Mouse (Mus musculus) lung, postnatal 25 days (tissue): Measurements from ENCODE around the gene Pcdh19.
"Not testable (repeated sequence)": the region's sequence is repeated elsewhere in the genome, so short reads cannot be mapped to it uniquely, and the experiment has no call there.

ENCODE experiments used
- DNase-seq: peaks from one replicate; pipeline ENCODE4 v3.0.0; 2022; ENCODE audit warnings: low spot score

Gene Pcdh19

DNA sequence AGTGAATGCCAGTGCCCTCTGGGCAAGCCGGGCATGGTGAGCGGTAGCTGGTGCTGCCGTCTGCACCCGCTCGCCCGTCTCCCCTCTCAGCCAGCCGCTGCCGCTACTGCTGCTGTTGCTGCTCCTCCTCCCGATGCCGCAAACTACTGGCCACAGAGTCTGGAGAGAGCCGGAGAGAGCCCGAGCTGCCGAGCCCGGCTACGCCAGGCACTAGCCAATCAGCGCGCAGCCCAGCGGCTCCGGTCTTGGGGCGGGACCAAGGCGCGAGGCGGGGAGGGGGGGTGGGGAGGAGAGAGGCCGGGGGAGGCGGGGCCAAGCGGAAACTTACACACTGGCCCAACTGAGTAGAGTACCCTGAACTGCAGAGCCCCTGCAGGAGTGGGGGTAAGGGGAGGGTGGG, at the start of gene Pcdh19:
TSS of gene Pcdh19 (minus strand) at position 148 of the 400 bp plus-strand sequence.
- peak; percentile 68 for DNase-seq

DNA sequence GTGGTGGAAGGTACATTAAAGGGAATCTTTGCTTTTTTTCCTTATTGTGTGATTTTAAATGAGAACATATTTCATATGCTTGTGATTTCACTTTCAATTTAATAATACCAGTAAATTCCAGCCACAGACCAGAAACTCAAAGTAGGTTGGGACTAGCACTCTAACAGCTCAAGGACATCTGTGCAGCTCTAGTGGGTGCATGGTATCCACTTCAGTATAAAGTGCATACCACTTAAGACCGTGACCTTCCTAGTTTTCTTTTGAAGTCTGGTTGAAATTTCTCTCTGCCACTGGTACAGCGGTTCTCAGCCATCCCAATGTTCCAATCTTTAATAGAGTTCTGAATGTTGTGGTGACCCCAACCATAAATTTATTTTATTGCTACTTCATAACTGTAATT, 47.1 kb upstream of the Pcdh19 start:
- no peak for DNase-seq

DNA sequence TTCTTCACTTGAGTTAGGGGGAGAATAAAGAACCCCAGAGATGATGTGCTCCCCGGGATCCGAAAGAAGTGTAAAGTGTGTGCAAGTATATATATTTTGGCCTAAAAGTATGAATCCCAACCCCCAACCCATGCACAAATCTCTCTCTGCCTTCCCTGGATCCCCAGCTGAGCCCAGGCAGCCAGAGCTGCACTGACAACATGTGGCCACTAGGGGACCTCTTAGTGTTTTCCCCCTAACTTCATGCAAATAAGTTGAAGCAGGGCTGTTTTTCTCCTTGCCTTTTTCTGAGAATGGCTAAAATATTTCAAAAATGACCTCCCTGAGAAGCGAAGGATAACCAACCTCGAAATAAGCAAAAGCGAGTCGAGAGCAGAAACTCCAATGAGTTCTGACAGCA, 46.2 kb upstream of the Pcdh19 start:
- DNase-seq = peak; percentile 36

DNA sequence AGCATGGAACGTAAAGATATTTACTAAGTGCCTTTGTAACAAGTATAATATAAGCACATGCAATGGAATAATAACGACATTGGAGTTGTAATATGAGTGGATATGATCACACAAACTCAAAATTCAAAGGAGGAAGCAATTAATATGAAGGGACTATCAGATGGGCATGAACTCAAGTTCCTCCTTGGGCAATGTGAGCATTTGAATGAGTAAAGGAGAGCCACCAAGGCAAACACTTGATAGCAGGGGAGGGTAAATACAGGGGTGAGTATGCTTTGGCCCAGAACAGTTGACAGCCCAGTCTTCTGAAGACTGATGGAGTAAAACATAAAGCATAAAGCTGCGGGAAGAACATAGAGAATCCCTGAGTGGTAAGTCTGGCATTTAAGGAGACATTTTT, 32.7 kb upstream of the Pcdh19 start:
- DNase-seq = no peak

DNA sequence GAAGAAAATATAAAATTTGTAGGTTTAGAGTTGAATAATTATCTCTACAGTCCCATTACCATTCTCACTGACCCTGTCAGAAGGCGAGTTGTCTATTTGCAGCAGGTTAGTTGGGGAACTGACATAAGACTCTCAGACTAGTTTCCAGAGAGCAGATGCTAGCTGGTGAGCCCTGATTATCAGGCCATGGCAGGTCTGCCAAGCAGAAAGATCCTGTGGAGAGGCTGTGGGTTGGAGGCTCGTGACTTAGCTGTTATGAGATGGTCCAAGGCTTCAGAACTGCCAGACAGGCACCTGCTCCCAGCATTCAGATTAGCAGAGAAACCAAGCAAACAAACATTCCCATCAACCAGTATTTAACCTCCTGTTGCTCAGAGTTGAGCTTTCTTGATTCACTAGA, 21.8 kb upstream of the Pcdh19 start:
- no peak for DNase-seq

DNA sequence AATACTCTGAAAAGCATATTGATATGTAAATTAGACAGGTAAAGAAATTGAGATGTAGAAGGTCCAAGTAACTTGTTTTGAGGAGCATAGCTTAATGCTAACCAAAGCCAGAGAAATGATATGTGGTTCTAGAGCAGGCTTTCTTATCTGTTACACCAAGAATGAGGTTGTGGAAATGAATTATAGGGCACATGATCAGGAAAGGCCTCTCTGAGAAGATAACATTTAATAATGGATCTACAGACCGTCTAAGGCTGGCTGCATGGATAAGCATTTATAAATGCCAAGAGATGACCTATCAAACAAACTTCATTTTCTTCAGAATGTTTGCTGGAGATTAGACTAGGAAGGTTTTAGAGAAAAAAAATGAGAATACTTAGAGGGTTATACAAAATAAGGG, 14.1 kb upstream of the Pcdh19 start:
- no peak for DNase-seq

DNA sequence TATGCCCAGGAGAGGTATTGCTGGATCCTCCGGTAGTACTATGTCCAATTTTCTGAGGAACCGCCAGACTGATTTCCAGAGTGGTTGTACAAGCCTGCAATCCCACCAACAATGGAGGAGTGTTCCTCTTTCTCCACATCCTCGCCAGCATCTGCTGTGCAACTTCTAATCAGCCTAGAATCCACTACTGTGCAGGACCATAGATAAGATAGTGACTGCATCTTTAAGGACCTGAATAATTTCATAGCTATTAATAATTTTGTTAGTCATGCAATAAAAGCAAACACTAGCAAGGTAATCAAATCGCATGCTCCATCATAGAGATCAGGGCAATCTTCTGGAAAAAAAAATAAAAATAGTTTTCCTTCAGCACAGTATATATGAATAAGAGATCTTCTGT, 9.1 kb upstream of the Pcdh19 start:
- not testable (repeated sequence) for DNase-seq

DNA sequence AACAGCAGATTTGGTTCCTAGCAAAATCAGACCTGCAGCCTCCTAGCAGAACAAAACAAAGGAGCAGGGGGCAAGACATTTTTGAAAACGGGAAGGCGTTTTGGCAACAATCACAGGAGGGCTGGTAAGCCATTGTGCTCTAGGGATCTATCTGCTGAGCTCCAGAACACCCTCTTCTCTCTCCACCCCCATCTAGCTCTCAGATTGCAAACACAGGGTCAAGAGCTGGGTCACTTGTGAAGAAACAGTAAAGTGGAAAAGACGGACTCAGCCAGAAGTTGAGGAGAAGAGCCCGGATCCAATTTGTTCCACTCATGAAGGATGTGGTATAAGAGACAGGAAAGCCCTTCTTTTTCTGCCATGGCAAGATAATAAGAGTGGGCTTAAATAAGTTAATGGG, 7.7 kb upstream of the Pcdh19 start:
- DNase-seq = no peak

DNA sequence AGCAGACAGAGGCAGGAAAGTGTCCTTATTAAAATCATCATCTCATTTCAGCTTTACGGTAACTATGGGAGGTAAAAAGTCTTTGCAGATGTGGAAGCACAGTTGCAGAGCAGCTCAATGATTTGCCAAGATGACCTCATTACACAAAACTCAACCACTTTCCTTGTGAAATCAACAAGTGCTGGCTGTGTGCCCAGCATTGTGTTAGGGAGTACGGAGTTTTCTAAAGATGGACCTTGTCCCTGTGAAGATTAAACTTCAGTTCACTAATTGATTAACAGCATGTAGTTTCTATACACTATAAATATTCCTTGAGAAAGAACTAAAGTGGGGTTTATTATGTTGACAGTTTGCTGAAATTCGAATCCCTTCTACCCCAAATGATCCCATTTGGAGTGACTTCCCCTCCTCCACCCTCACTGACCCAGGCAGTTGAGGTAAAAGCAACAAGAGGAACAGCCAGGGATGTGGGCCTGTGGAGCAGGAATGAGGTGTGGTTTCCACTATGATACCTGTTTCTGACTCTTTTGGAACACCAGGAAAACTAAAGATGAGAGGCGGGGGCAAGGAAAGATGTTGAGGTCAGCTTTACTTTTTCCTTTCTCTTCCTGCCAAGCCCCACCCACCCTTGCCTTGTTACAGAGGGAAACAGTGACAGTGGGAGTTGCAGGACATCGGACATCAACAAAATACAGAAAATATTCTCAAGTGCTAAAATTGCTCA, 4.4 kb upstream of the Pcdh19 start:
- no peak for DNase-seq

DNA sequence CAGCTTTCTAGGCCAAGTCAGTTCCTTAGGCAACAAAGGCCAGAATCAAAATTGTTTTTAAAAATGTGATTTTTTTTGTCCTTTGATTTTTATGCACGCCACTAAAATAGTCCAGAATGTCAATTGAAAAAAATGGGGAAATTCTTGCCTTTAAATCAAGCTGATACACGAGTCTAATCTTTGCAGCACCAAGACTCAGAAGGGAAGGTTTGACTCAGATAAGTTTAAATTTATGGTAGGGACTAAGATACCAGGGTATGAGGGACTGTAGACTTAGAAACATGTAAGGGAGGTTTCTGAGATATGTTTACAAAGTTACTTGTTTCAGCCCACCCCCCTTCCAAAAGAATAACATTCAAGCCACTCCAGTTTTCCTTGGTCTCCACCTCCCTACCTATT, 3.6 kb upstream of the Pcdh19 start:
- DNase-seq = no peak

DNA sequence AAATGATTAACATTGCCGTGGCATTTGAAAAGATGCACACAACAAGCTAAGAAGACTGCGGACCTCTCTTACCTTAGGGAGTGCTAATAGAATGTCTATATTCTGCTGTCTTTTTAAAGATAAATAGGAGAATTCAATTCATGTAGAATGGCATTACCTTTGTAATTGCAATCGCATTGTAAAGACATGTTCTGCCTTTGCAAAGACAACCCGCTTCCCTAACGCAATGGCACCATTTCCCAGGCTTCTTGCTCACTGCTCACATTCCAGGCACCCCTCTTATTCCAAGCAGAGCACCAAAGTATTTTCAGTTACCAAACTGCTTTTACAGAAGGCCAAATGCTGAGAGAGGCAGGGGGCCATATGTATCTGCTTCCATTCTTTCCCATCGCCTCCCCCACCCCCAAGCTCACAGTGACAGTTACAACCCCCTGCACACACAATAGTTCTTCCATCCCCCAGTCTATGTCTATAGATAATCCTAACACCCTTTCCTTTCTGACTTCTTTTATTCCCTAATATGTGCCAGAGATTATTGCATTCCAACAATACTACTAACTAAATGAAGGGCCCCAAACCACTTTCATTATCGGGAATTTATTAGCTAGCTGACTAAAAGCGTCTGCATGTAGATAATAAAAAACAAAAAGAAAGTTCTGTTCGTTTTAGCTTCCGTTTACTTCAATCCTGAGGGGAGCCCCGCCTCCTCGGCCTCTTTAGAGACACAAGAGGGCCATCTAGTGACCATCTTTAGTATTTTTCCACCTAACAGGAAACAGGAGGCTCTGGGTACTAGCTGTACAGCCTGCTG, 3.0 kb upstream of the Pcdh19 start:
- DNase-seq = peak; percentile 69

DNA sequence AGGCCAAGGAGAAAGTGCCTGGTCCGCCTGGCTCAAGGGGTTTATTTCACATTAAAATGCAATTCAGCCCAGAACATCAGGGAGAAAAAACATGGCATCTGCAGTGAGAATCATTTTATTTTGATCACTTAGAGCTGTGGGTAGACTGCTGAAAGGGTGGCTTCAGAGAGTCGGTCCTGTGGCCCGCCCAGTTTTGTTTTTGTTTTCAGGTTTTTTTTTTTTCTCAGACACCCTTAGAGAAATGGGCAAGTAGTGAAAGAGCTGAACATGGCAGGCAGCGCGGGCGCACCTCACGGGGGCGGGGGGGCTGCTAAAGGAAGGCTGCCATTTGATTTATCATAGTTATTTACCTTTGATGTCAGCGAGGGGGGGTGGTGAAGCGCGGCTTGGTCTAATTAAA, 2.0 kb upstream of the Pcdh19 start:
- DNase-seq = no peak

DNA sequence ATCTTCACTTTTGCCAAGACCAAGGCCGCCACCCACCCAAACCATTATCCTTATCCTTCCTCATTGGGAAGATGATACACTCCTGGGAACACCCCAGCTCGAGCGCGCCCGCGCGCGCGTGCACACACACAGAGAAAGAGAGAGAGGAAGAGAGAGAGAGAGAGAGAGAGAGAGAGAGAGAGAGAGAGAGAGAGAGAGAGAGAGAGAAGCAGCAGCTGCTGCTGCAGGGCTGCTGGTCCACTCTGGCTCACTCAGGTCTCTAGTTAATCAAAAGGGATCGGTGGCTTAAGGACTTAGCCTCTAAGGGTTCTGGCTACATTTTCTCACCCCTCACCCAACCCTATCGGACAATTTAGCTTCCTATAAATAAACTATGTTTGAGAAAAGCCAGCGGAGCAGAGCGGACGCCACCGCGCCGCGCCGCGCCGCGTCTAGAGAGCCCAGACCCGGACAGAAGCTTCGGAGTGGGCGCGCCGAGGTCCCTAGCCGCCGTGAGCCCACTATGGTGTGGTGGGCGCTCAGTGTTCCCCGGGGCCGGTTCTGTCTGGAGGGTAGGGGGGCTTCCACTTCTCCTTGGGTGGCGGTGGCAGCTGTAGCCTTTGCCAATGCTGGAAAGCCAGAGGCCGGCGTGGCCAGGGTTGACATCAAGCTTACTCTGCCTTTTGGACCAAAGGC, 926 bp upstream of the Pcdh19 start:
- DNase-seq = no peak

DNA sequence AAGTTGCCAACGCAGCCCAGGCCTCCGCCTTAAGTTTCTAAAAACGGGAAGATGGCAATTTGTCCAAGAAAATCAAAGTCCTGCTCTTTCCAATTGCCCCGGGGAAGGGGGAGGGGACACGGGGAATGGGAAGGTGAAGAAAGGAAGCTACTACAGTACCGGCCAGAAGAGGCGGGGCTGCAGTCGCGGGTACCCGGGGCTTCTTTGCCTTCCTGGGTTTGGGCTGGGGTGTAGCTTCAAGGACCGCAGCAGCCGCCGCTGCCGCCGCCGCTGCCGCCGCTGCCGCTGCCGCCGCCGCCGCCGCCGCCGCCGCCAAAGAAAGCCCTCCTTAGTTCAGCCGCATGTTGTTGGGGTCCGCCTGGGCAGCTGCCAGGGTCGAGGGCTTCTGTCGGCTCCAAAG, 631 bp downstream of the Pcdh19 start:
- no peak for DNase-seq

DNA sequence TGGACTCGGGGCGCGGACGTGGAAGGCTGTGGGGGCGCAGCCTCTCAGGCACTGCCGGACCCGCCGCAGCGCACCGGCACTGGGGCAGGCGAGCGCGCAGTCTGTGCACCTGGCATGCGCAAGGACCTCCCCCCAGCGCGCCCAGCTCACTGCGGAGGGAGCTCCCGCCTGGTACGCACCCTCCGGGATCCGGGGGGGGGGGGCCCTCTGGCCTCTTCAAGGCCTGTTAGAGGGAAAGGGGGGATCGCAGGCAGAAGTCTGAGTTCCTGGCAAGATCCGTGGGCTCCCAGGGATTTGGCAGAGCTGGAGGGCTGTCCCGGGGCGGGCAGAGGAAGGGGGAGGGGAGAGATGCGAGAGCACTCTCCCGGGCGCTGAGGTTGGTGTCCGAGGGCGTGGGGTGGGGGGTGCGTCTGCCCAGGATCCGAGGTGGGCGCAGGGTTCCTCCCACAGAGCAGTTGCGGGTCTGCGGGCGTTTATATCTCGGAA, 1.1 kb downstream of the Pcdh19 start:
- DNase-seq = no peak

DNA sequence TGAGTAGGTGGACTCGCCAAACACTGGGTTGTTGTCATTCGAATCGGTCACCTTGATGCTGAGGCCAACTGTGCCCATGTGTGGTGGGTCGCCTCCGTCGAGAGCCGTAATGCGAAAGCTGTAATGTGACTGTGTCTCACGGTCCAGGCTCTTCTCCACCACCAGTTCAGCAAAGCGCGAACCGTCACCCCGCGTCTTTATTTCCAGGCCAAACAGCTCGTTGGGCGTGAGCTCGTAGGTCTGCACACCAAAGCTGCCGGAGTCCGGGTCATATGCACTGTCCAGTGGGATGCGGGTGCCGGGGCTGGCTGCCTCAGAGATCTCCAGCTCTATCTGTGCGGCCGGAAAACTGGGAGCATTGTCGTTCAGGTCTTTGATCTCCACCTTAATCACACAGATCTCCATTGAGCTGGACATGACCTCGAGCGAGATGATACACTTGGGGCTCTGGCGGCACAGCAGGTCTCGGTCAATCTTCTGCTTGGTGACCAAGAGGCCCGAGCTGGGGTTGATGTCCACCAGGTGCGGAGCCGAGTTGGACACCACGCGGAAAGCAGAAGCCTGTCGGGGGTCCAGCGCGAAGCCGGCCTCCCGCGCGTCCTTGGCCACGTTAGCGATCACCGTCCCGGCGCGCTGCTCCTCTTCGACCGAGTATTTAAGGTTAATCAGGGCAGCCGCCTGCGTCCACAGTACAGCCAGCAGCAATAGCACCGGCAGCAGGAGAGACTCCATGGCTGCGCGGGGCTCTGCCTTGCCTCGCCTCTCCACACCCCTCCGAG, 2.1 kb downstream of the Pcdh19 start:
- DNase-seq = no peak

DNA sequence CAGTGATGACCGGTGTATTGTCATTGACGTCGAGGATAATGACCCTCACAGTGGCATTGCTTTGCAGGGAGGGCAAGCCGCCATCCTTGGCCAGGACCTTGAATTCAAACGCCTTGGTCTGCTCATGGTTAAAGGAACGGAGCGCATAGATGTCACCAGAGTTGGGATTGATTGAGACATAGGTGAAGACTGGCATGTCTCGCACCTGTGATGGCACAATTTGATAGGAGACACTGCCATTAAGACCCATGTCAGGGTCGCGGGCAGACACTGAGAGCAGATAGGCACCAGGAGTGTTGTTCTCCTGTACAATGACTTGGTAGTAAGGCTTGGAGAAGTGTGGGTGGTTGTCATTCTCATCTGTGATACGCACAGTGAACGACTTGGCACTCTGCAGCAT, 3.2 kb downstream of the Pcdh19 start:
- no peak for DNase-seq

DNA sequence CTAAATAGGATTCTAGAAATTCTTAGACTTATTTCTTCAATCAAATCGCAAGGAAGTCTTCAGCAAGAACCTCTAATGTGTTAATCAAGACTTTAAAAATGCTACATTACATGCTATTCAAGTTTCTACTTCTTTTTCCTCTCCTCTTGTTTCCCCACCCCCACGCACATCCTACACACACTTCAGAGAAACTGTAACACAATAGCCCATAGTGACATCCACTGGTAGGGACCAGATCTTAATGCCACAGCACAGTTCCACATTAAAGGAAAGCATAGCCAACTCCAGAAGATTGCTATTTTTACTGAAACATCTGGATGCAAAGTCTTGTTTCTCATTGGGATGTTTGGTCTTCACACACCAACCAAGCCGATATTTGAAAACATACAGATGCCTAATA, 4.8 kb downstream of the Pcdh19 start:
- DNase-seq = no peak

DNA sequence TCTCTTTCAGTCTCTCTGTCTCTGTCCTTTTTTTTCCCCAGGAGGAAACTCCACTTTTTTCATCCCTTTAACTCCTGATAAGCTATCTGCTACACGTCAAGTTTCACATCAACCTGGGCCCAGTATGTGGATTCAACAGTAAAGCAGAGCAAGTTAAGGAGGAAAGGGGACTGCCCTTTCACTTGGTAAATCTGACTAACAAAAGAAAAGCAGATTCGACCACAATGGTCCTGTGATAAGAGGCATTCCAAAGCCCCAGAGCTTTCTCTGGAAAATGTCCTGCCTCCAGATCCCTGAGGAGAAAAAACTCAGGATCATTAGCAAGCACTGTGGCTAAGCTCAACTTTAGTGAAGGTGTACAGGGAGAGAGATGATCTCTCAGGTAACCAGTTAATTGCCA, 13.7 kb downstream of the Pcdh19 start:
- no peak for DNase-seq

DNA sequence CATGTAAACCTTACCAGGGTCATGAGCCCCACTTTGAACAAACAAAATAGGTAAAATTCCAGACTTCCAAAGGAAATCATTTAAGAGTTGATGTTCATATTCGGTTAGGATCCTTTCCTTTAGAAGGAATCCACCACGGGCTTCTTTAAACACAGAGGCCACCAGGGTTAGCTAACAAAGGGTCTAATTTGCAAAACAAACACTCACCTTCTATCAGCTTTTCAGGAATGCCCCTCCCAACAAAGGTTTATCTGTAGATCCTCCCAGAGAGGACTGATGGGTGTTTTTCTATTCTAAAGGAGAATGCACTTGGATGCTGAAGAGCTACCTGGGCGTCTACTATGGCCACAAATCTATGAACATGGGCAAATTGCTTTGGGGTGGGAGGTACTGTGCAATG, 15.0 kb downstream of the Pcdh19 start:
- no peak for DNase-seq

DNA sequence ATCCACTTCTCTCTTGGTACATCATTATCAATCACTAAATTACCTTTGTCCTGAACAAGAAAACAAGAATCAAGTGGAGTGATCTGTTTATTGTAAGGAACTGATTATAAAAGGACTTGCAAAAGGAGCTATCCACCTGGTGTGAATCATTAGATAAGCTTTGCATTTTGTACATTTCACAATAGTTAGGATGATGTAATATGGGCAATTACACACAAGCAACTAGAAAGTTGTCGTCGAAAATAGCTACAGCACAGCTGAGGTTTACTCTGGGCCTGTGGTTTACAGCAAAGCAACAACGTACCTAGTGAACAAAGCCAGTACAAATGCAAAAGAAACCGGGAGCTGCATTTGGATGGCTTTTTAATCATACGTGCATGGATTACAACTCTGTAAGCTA, 28.7 kb downstream of the Pcdh19 start:
- DNase-seq = no peak
